Mouse (Mus musculus) heart, embryonic 10.5 days (tissue): Measurements from ENCODE around the gene Meox2. TPM values are rescaled to one million over a fixed set of nuclear protein-coding genes. Genes with fewer than 3 reads are reported as not detected.
A peak's percentile ranks its signal among the peaks of the same experiment; 100 is the strongest.
"Not testable (repeated sequence)": the region's sequence is repeated elsewhere in the genome, so short reads cannot be mapped to it uniquely, and the experiment has no call there.

Experiments
- DNase-seq: peaks from one replicate; pipeline ENCODE4 v3.0.0-alpha.2; 2017; ENCODE audit warnings: low spot score
- H3K27ac ChIP-seq: fragments of 300-500 bp; sonication (generic); 2 replicates; pipeline ENCODE4 v1.5.1; 2016; ENCODE audit warnings: mild to moderate bottlenecking
- H3K27me3 ChIP-seq: fragments of 300-500 bp; sonication (generic); 2 replicates; pipeline ENCODE4 v1.6.1; 2016; ENCODE audit warnings: mild to moderate bottlenecking; ENCODE audit not compliant: poor library complexity, insufficient read depth, severe bottlenecking
- H3K36me3 ChIP-seq: fragments of 300-500 bp; sonication (generic); 2 replicates; pipeline ENCODE4 v1.6.1; 2016; ENCODE audit warnings: mild to moderate bottlenecking, moderate library complexity
- H3K4me1 ChIP-seq: fragments of 300-500 bp; sonication (generic); 2 replicates; pipeline ENCODE4 v1.6.1; 2016; ENCODE audit warnings: mild to moderate bottlenecking
- H3K4me3 ChIP-seq: fragments of 300-500 bp; sonication (generic); 2 replicates; pipeline ENCODE4 v1.5.1; 2016; ENCODE audit warnings: mild to moderate bottlenecking, moderate library complexity
- H3K9me3 ChIP-seq: fragments of 300-500 bp; sonication (generic); 2 replicates; pipeline ENCODE4 v1.6.1; 2016; ENCODE audit warnings: mild to moderate bottlenecking, moderate library complexity
- WGBS: fragments of 180-500 bp; shearing (Covaris S2); methylation state at CpG from one replicate; pipeline ENCODE4 v1.1.7; 2016; 5-methylcytosine and 5-hydroxymethylcytosine counted together
- polyA plus RNA-seq: library from polyadenylated mRNA; unstranded; fragments of >200 nt; fragmentation: Nextera tagmentation; extraction: Ambion mirVana; gene quantifications from 2 replicates; pipeline ENCODE4 v1.2.1, GENCODE M21; 2016

The Meox2 gene
- 0.06 and 0.72 TPM in 2 replicates for polyA plus RNA-seq

DNA sequence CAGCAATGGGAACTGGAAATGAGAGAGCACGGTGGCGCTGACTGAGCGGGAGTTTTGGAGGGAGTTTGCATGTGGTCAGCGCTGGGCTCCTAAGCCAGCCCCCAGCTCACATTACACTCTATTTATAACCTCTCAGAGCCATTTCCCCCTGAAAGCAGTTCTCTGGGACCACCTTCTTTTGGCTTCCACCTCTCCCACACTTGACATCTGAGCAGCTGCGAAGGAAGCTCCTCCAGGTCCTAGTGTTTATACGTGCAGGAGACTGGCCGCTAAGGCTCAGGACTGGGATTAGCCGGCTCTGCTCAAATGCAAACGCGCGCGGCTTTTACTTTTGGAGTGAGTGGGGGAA lies at the start of gene Meox2:
TSS of gene Meox2 (plus strand) at position 151 of the 349 bp plus-strand sequence.
- H3K4me1 ChIP-seq: peaks cover 20% of the 10 kb centered on the region
- WGBS: 2% methylated on average over 12 of the region's 12 CpGs
- peak within 1 kb of the TSS; percentile 62; the same call in 1 of the 2 replicates for H3K27ac ChIP-seq

DNA sequence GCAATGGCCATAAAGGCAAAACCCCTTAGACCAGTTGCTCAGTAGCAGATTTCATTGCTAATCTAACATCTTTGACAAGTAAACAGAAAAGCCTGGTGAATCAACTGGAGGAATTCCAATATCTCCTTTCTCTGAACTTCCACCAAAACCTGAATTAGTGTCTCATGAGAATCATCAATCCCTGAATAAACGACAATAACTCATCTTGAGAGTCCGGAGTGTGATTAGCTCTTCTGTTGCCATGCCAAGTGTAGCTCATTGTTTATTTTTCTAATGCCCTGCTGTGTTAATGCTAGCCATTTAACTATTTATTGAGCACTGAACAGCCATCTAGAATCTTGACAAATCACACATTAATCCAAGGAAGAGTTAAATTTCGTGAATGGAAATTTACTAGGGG lies 35.7 kb upstream of the Meox2 start:
- H3K27ac ChIP-seq: no peak overlapping the region
- H3K4me3 ChIP-seq: no peak overlapping the region
- DNase-seq: no peak
- no peaks in the 10 kb centered on the region for H3K27me3 ChIP-seq
- 62% methylated on average over 3 of the region's 3 CpGs for WGBS
- no peaks in the 10 kb centered on the region for H3K36me3 ChIP-seq
- no peaks in the 10 kb centered on the region for H3K4me1 ChIP-seq
- H3K9me3 ChIP-seq: no peaks in the 10 kb centered on the region

More for the DNA sequence above, at the start of gene Meox2:
- Histone ChIP-seq H3K9me3 (no peaks in the 10 kb centered on the region), H3K36me3 (no peaks in the 10 kb centered on the region), H3K4me3 (peak within 1 kb of the TSS; percentile 63), H3K27me3 (peaks cover 42% of the 10 kb centered on the region)
- peak; percentile 83 for DNase-seq

DNA sequence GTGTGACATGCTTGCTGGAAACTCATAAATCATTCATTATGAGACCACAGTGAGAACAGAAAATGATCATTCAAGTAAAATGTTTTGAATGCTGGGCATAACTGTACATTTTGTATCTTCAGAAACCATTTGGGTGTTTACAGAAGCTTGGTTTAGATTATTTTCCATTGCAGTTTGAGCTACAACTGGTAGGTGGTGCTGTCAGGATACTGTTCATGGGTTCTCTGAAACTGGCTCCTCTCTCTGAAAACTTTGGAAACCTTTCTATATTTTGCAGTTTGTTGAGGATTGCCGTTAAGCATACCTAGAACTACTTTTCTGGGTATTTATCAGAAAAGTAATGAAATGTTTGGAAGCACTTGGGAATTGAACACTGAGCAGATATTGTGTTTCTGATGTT lies 31.0 kb upstream of the Meox2 start:
- WGBS: 61% methylated on average over 1 of the region's 1 CpGs
- no peaks in the 10 kb centered on the region for H3K4me1 ChIP-seq
- H3K27me3 ChIP-seq: no peaks in the 10 kb centered on the region
- H3K4me3 ChIP-seq: no peak overlapping the region
- no peak overlapping the region for H3K27ac ChIP-seq
- no peaks in the 10 kb centered on the region for H3K9me3 ChIP-seq
- no peaks in the 10 kb centered on the region for H3K36me3 ChIP-seq
- no peak for DNase-seq

DNA sequence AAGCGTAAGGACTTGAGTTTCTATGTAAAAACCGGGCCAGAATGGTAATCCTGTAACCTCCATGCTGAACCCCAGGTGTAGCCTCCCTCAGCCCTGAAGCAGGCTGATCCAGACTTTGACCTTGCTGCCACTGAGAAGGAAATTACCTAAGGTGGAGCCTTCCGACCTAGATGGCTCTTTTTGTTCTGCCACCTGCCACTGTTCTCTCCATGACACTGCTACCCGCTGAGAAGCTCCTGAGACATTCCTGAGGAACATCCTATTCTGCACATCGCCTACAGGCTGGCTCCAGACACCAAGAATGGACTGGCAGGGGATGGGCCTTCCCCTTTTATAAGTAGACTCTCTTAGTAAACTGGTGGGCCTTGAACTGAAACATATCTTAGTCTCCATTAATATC lies 28.3 kb upstream of the Meox2 start:
- H3K27ac ChIP-seq, H3K9me3 ChIP-seq, H3K36me3 ChIP-seq, H3K4me3 ChIP-seq, H3K27me3 ChIP-seq, H3K4me1 ChIP-seq, DNase-seq: not testable (repeated sequence)
- WGBS: 58% methylated on average over 5 of the region's 5 CpGs

DNA sequence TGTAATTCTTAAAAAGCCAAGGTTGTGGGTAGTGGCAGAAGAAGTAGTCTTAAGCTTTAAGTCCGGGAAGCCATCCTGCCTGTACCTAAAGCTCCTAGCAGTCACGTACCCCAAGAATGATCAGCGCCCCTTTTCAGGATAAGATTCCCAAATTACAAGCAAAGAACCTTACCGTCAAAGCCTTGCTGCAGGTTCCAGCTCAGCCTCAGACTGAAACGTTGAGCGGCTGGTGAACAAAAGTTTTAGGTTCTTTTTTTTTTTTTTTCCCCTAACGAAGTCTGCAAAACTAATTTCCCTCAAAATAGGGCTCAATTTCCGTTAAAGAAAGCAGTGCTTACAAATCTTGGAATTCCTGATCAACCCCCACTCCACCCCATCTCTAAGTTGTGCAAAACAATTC lies 1.8 kb upstream of the Meox2 start:
- no peak overlapping the region for H3K4me3 ChIP-seq
- no peaks in the 10 kb centered on the region for H3K36me3 ChIP-seq
- no peaks in the 10 kb centered on the region for H3K9me3 ChIP-seq
- H3K4me1 ChIP-seq: peaks cover 20% of the 10 kb centered on the region
- peaks cover 42% of the 10 kb centered on the region for H3K27me3 ChIP-seq
- 44% methylated on average over 8 of the region's 8 CpGs for WGBS
- H3K27ac ChIP-seq: no peak overlapping the region
- DNase-seq: no peak

DNA sequence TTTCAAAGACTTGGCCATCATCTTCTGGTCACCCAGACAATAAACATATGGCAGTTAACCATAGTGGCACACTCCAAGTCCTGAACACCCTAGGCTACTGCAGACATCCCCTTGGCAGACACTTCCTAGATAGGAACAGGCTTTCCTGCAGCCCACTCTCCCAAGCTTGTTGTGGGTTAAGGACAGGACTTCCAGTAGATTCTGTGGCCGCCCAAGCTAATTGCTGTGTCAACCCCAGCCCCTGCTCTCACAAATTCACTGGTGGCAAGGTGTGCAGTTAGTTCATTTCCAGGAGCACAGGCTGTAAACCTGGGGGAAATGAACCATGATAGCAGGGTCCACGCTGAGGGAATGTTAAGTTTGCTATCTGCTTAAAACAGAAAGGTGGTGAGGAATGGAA lies 1.2 kb upstream of the Meox2 start:
- Histone ChIP-seq H3K27me3 (peaks cover 42% of the 10 kb centered on the region), H3K4me3 (no peak overlapping the region), H3K36me3 (no peaks in the 10 kb centered on the region), H3K27ac (no peak overlapping the region), H3K4me1 (peaks cover 20% of the 10 kb centered on the region), H3K9me3 (no peaks in the 10 kb centered on the region)
- 31% methylated on average over 2 of the region's 2 CpGs for WGBS
- no peak for DNase-seq

DNA sequence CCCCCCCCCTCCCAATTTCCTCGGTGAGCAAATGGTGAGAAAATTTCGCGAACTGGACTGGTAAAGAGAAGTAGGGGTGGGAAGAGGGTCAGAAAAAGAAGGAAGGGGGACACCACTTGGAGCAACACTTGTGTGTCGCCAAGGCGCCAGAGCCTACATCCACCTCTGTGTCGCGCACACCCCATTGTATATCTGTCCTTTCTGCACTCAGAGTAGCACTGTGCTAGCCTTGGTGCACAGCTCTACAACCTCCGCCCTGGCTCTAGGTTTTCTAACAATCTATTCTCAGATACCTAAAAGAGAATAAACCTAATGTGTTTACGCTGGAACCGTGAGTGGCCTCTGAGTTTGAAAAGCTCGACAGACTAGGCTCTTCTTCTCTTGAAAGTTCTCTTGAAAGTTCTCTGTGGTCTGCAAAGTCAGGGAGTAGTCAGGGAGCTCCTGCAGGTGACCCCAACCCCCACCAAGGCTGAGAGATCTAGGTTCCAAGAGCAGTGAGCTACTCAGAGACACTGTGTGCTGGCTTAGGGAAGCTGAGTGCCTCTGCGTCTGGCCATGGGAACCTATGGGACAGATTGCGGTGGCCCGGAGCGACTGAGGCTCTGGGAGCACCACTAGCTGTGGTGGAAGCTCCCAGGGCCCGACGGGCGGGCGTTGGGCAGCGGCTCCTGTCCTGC lies 489 bp upstream of the Meox2 start:
- Histone ChIP-seq H3K36me3 (no peaks in the 10 kb centered on the region), H3K4me1 (peaks cover 20% of the 10 kb centered on the region), H3K9me3 (no peaks in the 10 kb centered on the region), H3K27ac (peak overlapping the region; percentile 62; the same call in 1 of the 2 replicates), H3K27me3 (peaks cover 42% of the 10 kb centered on the region), H3K4me3 (peak overlapping the region; percentile 63)
- WGBS: 12% methylated on average over 20 of the region's 20 CpGs
- no peak for DNase-seq

DNA sequence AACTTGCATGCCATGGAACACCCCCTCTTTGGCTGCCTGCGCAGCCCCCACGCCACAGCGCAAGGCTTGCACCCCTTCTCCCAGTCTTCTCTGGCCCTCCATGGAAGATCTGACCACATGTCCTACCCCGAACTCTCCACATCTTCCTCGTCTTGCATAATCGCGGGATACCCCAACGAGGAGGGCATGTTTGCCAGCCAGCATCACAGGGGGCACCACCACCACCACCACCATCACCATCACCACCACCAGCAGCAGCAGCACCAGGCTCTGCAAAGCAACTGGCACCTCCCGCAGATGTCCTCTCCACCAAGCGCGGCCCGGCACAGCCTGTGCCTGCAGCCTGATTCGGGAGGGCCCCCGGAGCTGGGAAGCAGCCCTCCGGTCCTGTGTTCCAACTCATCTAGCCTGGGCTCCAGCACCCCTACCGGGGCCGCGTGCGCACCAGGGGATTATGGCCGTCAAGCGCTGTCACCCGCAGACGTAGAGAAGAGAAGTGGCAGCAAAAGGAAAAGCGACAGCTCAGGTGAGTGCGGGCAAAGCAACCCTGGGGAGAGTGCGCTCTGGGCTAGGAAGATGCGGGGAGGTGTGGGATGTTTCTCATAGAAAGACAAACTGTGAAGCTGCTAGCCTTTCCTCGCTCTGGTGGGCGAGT lies 606 bp downstream of the Meox2 start:
- Histone ChIP-seq H3K4me3 (peak overlapping the region; percentile 63), H3K27me3 (peaks cover 42% of the 10 kb centered on the region), H3K27ac (no peak overlapping the region), H3K36me3 (no peaks in the 10 kb centered on the region), H3K4me1 (peaks cover 20% of the 10 kb centered on the region), H3K9me3 (no peaks in the 10 kb centered on the region)
- no peak for DNase-seq
- under 1% methylated on average over 29 of the region's 29 CpGs for WGBS

DNA sequence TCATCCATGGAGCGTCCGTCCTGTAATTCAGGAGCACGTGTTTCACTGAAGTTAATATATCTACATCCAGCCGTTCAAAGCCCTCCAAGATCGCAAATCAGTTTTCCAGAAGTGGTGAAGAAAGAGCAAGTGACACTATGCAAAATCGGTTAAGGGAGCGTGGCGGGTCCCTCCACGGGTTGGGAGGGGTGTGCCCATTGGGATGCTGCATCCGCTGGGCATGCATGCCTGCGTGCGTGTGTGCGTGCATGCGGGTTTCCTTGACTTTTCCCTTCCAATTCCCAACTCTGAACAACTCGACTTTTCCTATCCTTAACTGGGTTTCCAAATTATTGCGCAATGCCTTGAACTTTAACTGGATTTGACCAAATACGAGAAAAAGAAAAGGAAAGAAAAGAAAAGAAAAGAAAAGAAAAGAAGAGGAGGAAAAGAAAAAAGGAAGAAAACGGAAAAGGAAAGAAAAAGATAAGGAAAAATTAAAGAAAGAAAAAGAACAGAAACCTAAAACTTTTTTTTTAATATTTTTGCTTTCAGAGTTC lies 1.2 kb downstream of the Meox2 start:
- DNase-seq: no peak
- peaks cover 42% of the 10 kb centered on the region for H3K27me3 ChIP-seq
- H3K4me3 ChIP-seq: peak overlapping the region; percentile 63
- WGBS: 7% methylated on average over 18 of the region's 18 CpGs
- peaks cover 20% of the 10 kb centered on the region for H3K4me1 ChIP-seq
- H3K36me3 ChIP-seq: no peaks in the 10 kb centered on the region
- no peaks in the 10 kb centered on the region for H3K9me3 ChIP-seq
- H3K27ac ChIP-seq: no peak overlapping the region

DNA sequence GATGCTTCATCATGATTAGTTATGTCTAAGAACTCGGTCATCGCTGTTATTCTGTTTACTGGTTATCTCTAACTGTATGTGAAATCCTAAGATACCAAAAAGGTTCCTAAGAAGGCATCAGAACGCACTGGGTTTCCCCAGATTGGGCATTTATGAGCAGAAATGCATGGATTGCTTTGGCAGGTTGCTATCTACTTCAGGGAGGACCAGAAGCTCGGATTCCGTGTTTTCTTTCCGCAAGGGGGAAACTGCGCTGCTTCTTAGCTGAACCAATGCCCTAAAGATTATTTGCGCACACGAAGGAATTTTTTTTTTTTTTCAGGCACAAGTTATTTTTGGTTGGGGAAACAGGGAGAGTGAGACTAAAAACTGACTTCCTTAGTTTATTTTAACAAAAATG lies 2.6 kb downstream of the Meox2 start:
- peaks cover 42% of the 10 kb centered on the region for H3K27me3 ChIP-seq
- 55% methylated on average over 9 of the region's 9 CpGs for WGBS
- H3K36me3 ChIP-seq: no peaks in the 10 kb centered on the region
- peaks cover 20% of the 10 kb centered on the region for H3K4me1 ChIP-seq
- no peak overlapping the region for H3K27ac ChIP-seq
- DNase-seq: no peak
- no peaks in the 10 kb centered on the region for H3K9me3 ChIP-seq
- no peak overlapping the region for H3K4me3 ChIP-seq

DNA sequence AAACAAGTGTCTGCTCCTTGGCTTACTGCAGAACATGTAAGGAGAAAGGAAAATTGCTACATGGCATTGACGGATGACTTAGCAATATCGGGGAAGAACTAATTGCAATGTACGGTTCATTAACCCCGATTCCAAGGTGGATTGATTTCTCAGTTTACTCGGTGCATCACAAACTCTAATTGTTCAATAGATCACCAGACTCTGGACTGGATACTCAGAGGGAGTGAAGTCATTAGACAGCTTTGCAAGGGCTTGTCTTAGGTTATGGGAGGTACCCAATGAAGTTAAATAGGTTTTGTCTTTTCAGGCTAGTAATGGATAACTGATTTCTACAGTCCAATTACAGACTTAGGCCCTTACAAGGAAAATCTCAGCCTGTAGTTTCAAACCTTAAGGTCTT lies 10.9 kb downstream of the Meox2 start:
- no peaks in the 10 kb centered on the region for H3K4me1 ChIP-seq
- WGBS: 80% methylated on average over 5 of the region's 5 CpGs

DNA sequence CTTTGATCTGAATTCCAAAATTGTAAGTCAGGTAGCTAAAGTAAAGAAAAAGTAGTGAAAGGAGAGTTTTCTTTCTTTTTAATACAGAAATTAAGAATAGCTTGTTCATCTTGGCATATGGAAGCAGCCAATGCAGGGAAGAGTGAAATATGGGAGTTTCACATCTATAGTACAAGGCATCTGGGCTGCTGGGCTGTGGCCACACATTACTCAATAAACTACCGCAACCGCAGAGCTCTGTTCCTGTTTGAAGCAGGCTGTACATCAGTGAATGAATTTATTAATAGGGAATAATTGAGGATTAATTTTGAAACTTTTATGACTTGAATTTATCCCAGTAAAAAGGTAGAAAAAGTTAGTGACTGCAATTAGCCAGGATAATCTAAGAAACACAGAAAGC lies 15.4 kb downstream of the Meox2 start:
- H3K9me3 ChIP-seq: no peaks in the 10 kb centered on the region
- no peaks in the 10 kb centered on the region for H3K27me3 ChIP-seq
- 87% methylated on average over 2 of the region's 2 CpGs for WGBS
- no peaks in the 10 kb centered on the region for H3K4me1 ChIP-seq
- no peak overlapping the region for H3K27ac ChIP-seq
- no peak for DNase-seq
- no peak overlapping the region for H3K4me3 ChIP-seq
- H3K36me3 ChIP-seq: no peaks in the 10 kb centered on the region

More for the DNA sequence above, 10.9 kb downstream of the Meox2 start:
- H3K27me3 ChIP-seq: no peaks in the 10 kb centered on the region
- no peak for DNase-seq
- no peaks in the 10 kb centered on the region for H3K9me3 ChIP-seq
- no peak overlapping the region for H3K4me3 ChIP-seq
- H3K36me3 ChIP-seq: no peaks in the 10 kb centered on the region
- H3K27ac ChIP-seq: no peak overlapping the region

DNA sequence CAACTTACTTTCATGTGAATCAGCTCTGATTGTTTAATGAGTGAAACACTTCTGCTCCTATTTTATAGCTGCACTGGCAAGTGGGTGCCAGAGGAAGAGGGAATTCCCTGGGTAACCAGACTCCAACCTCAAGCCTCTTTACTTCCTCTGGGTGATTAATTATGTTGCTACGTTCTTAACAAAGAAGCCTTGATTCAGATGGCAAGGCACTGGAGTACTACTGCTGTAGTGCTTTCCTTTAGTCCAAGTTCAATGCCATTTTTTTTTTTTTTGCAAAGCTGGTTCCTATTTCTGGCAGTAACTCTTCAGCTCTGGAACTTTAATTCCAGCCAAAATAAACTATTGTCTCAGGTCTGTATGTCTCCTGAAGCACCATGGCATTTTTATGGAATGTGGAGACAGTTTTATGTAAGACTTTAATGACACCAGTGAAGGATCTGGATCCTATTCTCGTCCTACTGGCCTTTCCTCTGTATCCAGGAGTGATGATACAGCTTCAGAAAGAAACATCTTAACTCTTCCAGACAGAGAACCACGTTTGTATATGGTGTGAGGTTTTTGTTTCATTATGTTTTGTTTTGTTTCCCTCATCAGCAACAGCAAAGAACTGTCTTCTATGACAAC lies 33.9 kb downstream of the Meox2 start:
- Histone ChIP-seq H3K9me3 (no peaks in the 10 kb centered on the region), H3K27ac (no peak overlapping the region), H3K27me3 (no peaks in the 10 kb centered on the region), H3K4me1 (no peaks in the 10 kb centered on the region), H3K4me3 (no peak overlapping the region), H3K36me3 (no peaks in the 10 kb centered on the region)
- 48% methylated on average over 3 of the region's 3 CpGs for WGBS
- no peak for DNase-seq
